Mouse (Mus musculus) gastrocnemius, postnatal 14 days (tissue): ENCODE results near the gene Atg4b. TPM values are rescaled to one million over a fixed set of nuclear protein-coding genes. Genes with fewer than 3 reads are reported as not detected.
"Not testable (repeated sequence)": the region's sequence is repeated elsewhere in the genome, so short reads cannot be mapped to it uniquely, and the experiment has no call there.

ENCODE experiments used
- DNase-seq: peaks from one replicate; pipeline ENCODE4 v3.0.0; 2021; ENCODE audit warnings: mixed read lengths
- intact Hi-C: fragments of 180-260 bp; cut with DNase I; formaldehyde crosslinking; loops from one replicate; pipeline ENCODE4 v1.15.1; 2025; ENCODE audit warnings: low total_unique reads
- total RNA-seq, 2 experiments: library from RNA; stranded (reverse); gene quantifications; 2 replicates each; pipeline ENCODE4 v1.2.3; 2021

Atg4b gene
- total RNA-seq, 2 experiments from 2014 or later = 29.9 to 36.9 TPM

GRCm38 (mm10) chr1:93754573-93755290 is 3.4 kb downstream of the Atg4b start, which contains the start of gene Thap4:
Gene Thap4, minus strand, starts transcription at chr1:93754864.
- DNase-seq = peak; percentile 94
- intact Hi-C loops = no loop called here

DNA sequence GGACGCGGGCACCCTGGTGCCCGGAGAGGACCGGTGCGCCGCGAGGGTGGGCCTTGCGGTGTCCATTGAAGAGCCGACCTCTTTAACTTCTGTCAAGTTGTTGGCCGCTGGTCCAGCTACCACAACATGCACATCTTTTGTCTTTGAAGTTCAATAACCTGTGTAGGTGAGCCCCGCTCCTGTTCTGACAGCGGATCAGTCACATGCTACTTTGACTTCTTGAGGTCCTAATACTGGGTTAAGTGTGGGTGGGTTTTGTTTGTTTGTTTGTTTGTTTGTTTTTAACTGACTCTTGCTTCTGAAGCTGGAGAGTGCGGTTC is 4.0 kb downstream of the Atg4b start:
- DNase-seq = no peak
- intact Hi-C loops = no loop called here

- intact Hi-C loops = no loop called here
- no peak for DNase-seq
Measured at GRCm38 (mm10) chr1:93755618-93756017, 4.3 kb downstream of the Atg4b start.

- DNase-seq = no peak
- intact Hi-C loops = no loop called here
Measured at GRCm38 (mm10) chr1:93756154-93756553, 4.9 kb downstream of the Atg4b start.

- no peak for DNase-seq
- intact Hi-C loops = no loop called here
Measured at GRCm38 (mm10) chr1:93760076-93760475, 8.8 kb downstream of the Atg4b start.

DNA sequence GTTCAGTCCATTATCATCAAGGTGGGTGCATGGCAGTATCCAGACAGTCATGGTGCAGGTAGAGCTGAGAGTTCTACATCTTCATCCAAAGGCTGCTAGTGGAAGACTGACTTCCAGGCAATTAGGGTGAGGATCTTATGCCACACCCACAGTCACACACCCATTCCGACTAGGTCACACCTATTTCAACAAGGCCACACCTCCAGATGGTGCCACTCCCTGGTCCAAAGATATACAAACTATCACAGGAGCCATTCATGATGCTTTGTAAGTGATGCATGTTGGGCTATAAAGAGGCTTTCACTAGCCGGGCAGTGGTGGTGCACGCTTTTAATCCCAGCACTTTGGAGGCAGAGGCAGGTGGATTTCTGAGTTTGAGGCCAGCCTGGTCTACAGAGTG is 12.2 kb downstream of the Atg4b start:
- DNase-seq, intact Hi-C loops: not testable (repeated sequence)

- intact Hi-C loops = no loop called here
- no peak for DNase-seq
Measured at GRCm38 (mm10) chr1:93764871-93765591, 13.7 kb downstream of the Atg4b start.

GRCm38 (mm10) chr1:93767600-93767999 is 16.3 kb downstream of the Atg4b start:
- intact Hi-C loops = no loop called here
- DNase-seq = no peak

GRCm38 (mm10) chr1:93769901-93770300 is 18.6 kb downstream of the Atg4b start:
- intact Hi-C loops = no loop called here
- DNase-seq = no peak

DNA sequence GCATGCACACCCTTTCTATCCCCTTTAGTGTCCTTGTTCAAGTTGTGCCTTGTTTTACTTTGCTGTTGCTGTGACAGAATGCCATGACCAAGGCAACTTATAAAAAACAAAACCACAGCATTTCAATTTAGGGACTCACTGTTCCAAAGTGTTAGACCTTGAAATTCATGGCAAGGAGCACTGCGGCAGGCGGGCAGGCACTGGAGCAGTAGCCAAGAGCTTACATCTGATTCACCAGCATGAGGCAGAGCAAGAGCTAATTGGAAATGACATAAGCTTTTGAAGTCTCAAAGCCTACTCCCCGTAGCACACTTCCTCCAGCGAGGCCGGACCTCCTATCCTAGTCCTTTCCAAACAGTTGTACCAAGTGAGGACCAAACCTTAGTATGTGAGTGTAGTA is 25.4 kb downstream of the Atg4b start:
- DNase-seq = no peak
- intact Hi-C loops = no loop called here

DNA sequence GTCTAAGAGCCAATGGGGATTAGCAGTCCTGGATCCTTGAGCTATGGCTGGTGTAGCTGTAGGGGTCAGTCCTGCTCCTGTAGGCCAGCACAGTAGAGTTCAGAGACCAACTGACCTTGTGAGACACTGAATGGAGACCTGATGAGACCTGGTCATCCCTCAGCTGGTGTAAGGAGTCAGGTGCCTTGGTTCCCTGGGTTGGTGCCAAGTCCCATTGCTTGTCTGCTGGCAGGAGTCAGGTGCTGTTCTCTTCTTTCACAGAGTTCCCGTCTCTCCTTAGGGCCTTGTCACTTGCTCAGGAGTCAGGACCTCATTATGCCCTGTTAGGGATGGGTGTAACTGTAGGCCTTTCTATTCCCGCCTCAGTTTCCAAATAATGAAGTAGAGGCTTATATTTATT is 35.6 kb downstream of the Atg4b start:
- DNase-seq = peak; percentile 9
- intact Hi-C loops = no loop called here

DNA sequence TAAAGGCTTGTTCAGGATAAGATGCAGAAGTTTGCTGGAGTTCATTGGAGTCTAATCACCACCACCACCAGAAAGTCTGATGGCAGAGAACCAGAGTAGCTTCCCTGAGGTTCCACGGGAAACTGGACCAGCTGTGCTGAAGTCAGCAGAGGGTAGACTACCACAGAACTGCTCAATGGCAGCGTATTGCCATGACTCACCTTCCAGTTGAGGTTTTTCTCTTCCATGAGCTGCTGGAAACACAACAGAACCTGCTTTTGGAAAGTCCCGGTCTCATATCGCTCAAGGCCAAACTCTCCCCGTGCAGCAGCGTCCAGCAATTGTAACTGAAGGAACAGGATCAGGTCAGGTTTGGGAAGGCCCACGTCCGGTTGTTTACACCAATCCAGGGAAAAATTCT is 43.2 kb downstream of the Atg4b start:
- no peak for DNase-seq
- intact Hi-C loops = no loop called here

GRCm38 (mm10) chr1:93795886-93796285 is 44.6 kb downstream of the Atg4b start:
- DNase-seq = no peak
- intact Hi-C loops = no loop called here

- no peak for DNase-seq
Measured at GRCm38 (mm10) chr1:93800670-93801503, 49.6 kb downstream of the Atg4b start.

DNA sequence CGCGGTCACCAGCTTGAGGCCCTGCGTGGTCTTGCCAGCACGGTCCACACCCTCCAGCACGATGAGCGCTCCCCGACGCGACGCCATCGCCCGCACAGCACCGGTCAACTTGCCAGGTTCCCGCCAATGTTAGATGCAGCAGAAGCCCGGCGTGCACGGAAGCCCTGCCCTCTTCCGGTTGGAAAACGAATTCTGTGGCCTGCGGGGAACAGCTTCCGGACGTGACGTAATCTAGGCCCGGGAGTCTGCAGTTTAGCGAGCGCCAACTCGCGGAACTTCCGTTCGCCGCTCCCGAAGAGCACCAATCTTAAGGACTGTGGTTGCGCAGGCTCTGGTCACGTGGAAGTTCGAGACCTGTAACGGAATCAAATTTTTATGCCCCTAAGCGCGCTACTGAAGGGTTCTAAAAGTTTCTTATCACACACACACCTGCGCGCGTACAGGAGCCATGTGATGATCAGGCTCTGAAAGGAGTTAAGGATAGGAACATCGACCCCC is 50.5 kb downstream of the Atg4b start, which contains the start of gene Dtymk:
Gene Dtymk (minus strand): TSS at position 194 of the 498 bp plus-strand sequence.
- peak; percentile 91 for DNase-seq
- intact Hi-C loops = no loop called here

More at GRCm38 (mm10) chr1:93800670-93801503, 49.6 kb downstream of the Atg4b start:
- intact Hi-C loops = no loop called here

- intact Hi-C loops = no loop called here
- no peak for DNase-seq
Measured at GRCm38 (mm10) chr1:93802771-93803170, 51.5 kb downstream of the Atg4b start.

DNA sequence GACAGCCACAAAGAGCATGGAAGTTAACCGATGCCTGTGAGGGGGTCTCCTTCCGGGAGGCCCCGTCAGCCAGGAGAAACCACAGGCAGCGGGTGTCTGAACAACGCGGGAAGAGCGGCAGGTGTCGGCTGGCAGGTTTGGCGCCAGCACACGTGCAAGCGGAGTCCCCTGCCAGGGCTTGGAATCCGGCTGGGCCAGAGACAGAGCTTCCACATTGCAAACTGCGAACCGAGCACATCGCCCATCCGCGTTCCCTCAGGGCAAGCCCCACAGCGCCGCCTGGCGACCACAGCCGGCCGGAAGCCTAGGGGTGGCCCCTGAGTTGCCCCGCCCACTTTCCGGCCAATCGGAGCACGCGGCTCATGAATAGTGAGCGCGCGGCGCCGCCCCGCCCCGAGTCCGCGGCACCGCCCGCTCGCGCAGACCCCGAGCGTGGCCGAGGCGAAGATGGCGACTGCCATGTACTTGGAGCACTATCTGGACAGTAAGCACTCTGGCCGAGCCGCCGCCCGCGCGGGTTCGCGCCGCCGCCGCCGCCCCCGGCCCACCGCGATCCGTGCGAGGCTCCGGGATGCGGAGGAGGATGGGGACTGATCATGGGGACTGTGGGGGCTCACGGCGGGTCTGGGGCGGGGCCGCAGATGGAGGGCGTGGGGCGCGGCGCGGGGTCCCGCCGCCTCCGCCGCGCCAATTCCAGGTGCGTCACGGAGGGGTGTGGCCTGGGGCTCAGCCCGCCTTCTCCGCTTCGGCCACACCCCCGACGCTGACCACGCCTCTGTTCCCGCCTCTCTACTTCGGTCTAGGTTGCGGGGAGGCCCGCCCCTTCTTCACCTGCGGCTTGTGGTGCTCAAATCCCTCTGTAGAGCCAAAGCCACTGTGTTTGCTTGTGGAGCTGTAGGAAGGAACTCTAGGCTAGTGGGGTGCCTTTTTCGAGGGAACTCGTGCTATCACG is 52.5 kb downstream of the Atg4b start, which contains the start of gene Ing5:
Gene Ing5 (plus strand): TSS at position 410 of the 952 bp plus-strand sequence.
- intact Hi-C loops = no loop called here
- DNase-seq = peak; percentile 100

- intact Hi-C loops = no loop called here
- no peak for DNase-seq
Measured at GRCm38 (mm10) chr1:93804818-93805217, 53.5 kb downstream of the Atg4b start.
